Mouse (Mus musculus): ENCODE results near the gene Cbx7.
"Not testable (repeated sequence)": the region's sequence is repeated elsewhere in the genome, so short reads cannot be mapped to it uniquely, and the experiment has no call there.

The Cbx7 gene

DNA sequence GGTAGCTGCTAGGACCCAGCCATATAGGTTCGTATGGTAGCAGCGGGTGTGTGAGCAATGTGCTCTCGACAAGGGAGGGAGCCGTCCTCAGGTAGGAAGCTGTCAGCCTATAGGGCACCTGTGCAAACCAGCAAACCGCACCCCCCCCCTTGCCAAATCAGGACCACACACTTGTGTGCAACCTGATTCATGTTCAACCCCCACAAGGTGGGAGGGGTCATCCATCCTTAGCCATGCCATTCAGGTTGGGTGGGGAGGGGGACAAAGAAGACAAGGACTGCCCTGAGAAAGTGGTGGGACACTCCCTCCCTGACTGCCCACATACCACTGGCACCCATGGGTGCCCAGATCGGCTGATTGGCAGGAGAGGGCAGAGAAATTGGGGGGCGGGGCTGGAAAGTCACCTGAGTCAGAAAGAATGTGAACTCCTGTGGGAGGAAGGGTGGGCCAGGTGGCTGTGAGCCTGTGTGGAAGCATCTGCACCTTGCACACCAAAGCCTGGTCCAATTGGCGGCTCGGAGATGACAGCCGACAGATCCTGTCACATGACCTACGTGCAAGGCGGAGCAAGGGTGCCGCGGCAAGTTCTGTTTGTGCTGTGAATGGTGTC, 53.7 kb downstream of the Cbx7 start:
- no peak for DNase-seq

DNA sequence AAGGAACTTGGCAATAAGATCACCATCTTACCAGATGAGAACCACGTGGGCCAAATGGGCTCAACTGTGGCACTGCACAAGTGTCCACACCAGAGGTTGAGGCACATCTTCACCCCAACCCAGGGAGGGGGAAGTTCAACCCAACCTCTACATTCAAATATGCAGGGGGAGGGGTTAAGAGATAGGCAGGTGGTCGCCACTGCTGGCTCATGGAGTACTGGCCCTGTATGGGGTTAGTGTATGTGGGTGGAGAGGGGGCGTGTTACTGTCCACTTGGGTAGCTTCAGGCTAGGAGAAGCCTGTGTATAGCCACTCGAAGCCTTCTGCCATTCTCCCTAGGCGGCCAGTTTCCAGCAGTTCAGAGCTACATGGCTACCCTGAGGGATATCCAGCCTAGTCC, 54.8 kb downstream of the Cbx7 start:
- DNase-seq = no peak

DNA sequence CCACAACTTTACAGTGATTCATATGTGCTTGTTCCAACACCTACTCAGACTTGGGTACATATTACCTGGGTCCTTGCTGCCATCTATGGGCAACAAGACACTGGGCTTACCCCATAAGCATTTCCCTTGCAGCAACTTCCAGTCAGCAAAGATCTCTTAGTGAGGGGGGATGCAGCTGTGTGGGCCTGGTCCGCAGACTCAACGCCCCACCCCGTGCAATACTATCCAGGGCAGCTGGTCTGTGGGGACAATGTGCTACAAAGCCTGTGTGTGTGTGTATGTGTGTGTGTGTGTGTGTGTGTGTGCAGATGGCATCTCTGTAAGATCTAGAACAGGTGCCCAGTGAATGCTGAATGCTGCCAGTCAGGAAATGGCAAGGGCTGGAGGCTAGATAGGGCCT, 56.6 kb downstream of the Cbx7 start:
- DNase-seq = no peak

DNA sequence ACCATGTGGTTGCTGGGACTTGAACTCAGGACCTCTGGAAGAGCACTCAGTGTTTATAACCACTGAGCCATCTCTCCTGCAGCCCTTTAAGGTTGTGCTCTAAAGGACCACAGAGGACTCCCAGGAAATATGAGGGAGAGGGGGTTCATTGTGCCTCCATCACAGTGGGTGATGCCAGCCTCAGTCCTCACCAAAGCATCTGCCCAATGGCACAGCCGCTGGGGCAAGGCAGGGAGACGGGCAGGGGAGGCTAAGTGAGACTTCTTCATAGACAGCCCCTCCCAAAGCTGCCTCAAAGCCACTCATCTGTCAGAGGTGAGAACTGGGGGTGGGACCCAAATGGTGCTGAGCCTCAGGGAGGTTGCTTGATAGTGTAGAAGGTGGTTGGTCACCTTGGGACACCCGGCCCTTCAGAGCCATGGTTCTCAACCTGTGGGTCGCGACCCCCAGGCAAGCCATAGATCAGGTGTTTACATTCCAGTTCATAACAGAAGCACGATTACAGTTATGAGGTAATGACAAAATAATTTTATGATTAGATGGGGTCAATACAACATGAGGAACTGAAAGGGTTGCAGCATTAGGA, 57.1 kb downstream of the Cbx7 start:
- no peak for DNase-seq

DNA sequence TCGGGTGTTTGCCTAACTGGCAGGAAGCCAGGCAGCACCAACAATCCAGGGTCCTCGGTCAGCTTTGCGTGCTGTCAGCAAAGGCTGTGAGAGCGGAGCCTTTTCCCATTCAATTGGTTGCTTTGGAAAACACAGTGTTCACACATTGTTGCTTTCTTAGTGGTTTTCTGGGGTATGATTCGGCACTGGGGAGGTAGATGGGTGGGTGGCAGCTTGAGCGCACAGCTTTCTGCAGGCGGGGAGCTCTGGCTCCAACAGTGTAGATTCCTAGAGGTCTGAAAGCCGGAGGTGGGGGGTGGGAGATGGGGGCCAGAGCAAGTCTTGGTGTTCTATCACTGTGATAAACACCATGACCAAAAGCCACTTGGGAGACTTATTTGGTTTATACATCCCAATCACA, 59.6 kb downstream of the Cbx7 start:
- DNase-seq = no peak

DNA sequence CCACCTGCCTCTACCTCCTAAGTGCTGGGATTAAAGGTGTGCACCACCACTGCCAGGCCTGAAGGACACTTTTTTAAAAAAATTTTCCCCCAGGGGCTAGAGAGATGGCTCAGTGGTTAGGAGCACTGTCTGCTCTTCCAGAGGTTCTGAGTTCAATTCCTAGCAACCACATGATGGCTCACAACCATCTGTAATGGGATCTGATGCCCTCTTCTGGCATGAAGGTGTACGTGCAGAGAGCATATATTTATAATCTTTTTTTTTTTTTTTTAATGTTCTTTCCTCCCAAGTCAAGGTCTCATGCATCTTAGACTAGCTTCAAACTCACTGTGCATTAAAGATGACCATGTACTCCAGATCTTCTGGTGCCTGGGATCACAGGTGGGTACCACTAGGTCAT, 60.1 kb downstream of the Cbx7 start:
- not testable (repeated sequence) for DNase-seq

DNA sequence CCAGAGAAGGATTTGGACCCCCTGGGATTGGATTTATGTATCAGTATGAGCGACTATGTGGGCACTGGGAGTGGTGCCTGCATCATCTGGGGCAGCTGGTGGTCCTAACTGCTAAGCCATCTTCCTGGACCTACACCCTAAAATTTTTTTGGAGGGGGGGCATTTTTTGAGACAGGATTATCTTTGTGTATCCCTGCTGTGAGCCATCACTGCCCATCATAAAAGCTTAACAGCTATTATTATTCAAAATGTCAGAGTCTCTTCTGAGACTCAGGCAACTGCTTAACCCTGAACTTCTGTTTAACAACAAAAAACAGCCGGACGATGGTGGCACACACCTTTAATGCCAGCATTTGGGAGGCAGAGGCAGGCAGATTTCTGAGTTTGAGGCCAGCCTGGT, 61.9 kb downstream of the Cbx7 start:
- not testable (repeated sequence) for DNase-seq

DNA sequence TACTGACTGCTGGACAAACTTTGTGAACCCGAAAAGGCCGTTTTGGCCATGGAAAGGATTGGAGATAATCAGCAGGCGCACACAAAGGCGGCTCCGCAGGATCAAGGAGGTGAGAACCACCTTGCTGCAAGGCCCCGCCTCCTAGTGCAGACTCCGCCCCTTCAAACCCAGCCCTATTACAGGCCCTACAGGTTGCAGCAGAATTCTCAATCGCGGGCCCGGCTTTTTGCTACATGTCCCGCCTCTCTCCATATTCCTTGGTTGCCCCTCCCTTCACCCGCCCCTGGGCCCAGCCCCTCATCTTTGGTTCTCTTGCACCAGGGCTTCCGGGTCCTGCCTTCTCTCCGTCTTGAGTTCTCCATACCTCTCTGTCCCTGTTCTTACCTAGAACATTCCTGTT, 64.1 kb downstream of the Cbx7 start:
- DNase-seq = no peak

DNA sequence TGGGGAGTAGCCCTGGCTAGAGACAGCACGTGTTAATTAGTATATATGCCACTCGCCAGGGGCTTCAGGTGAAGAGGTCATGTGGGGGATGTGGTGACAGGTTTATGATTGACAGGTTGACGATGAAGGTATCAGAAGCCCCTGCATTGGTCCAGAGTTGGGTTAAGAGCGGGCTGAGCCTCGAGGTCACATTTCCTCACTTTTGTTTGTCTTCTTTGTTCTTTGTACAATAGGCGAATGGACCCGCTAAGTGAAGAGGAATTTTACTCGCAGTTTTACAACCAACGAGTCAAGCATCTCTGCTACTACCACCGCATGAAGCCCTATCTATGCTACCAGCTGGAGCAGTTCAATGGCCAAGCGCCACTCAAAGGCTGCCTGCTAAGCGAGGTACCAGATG, 65.7 kb downstream of the Cbx7 start:
- no peak for DNase-seq

DNA sequence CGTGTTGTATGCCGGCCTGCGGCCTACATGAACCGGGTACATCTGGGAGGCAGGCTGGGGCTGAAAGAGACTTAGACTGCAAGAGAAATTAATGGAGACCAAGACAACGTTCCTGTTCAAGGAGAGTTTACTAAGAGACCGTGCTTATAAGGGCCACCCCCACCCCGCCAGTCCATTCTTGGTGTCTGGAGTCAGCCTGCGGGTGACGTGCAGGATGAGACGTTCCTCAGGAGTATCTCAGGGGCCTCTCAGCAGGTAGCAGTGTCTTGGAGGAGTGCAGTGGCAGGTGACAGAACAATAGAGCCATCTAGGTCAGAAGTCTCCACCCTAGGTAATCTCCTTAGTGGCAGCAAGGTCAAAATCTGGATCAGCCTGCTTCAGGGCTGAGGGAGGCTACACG, 66.2 kb downstream of the Cbx7 start:
- not testable (repeated sequence) for DNase-seq

DNA sequence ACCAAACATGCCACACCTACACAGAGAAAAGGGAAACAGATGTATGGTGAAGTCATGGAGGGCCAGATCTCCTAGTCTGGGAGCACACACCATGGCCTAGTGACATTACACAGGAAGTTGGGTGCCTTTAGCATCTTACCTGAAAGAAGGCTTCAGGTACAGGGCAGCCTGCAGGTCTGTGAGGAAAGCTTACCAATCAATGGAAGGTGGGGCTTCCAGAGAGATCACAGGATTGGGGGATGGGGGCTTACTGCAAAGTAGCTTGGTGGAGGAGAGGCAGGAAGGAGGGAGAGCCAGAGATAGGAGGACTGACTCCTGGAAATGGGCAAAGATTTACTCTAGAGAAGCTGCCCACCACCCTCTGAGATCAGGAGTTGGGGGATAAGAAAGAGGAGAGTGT, 67.0 kb downstream of the Cbx7 start:
- DNase-seq = no peak

DNA sequence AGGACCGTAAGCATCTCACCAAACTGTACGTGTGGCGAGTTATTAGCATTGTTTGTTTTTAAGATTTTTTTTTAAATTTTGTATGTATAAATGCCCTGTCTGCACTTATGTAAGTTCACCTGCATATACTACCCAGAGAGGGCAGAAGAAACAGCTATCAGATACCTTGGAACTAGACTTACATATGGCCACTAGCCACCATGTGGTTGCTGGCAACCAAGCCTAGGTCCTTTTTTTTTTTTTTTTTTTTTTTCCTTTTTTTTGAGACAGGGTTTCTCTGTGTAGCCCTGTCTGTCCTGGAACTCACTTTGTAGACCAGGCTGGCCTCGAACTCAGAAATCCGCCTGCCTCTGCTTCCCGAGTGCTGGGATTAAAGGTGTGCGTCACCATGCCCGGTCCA, 67.8 kb downstream of the Cbx7 start:
- DNase-seq = not testable (repeated sequence)

DNA sequence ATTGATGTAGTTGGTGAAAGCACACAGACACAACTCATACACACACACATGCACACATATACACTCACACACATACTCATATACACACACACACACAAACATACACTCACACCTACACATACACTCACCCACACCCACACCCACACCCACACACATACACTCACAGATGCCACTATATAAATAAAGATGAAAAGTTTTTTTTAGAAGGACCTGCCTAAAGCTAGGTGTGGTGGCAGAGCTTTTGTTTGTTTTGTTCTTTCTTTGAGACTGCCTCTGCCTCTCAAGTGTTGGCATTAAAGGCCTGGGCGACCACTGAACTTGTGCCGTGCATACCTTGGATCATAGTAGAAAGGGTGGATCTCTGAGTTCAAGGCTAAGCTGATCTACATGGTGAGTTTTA, 69.5 kb downstream of the Cbx7 start:
- DNase-seq = no peak

DNA sequence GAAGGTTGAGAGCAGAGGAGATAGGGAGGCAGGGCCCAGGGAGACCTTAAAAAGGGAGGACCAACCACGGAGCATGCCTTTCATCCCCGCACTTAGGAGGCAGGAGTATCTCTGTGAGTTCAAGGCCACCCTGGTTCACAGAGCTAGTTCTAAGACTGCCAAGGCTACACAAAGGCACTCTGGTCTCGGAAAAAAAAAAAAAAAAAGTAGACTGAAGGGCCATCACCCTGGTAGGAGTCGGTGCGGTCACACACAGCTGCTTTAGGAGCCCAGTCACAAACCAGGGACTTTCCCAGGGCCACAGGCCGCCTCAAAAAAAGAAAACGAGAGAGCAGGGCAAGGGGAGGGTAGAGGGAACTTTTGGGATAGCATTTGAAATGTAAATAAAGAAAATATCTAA, 70.2 kb downstream of the Cbx7 start:
- no peak for DNase-seq

DNA sequence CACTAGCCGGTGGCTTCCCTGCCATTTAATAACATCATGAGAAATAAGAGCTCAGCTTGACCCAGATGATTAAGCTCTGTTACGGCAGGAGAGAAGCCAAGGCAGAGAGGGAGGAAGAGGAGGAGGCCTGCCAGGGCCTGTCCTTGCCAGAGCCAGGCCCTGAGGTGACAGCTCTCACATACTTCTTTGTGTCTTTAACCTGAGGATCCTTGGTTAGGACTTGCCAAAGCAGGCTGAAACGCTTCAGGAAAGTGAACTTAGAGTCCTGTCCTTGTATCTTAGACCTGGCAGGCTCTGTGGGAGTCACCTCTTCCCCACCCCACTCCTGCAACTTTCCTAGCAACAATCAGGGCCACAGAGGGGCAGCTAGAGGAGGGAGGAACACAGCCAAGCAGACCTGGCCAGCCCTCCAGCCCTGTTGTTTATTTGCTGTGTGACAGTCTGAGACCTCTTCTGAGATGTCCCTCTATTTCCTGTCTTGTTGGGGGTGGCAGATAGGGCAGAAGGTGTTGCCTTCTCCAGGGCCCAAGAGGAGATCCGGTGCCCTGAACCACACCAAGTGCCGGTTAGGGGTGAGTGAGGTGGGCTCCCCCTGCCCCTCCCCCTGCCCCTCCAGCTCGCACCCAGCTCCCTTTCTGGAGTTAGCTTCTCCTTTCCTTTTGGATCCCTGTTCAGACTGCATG, 71.0 kb downstream of the Cbx7 start:
- no peak for DNase-seq

DNA sequence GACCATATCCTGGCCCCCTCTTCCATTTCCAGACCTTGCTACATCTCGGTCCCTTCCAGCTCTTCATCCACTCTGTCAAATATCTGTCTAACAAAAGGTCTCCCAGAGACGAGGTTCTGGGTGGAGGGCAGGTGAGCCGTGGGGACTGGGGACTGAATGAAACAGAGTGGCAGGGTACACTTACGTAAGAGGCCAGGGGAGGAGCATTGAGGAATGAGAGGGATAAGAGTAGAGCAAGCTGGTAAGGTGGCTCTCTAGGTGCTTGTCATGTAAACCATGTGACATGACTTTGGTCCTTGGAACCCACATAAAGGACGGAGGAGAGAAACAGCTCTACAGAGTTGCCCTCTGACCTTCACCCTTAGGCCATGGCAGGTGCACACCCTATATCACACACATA, 71.9 kb downstream of the Cbx7 start:
- DNase-seq = no peak

DNA sequence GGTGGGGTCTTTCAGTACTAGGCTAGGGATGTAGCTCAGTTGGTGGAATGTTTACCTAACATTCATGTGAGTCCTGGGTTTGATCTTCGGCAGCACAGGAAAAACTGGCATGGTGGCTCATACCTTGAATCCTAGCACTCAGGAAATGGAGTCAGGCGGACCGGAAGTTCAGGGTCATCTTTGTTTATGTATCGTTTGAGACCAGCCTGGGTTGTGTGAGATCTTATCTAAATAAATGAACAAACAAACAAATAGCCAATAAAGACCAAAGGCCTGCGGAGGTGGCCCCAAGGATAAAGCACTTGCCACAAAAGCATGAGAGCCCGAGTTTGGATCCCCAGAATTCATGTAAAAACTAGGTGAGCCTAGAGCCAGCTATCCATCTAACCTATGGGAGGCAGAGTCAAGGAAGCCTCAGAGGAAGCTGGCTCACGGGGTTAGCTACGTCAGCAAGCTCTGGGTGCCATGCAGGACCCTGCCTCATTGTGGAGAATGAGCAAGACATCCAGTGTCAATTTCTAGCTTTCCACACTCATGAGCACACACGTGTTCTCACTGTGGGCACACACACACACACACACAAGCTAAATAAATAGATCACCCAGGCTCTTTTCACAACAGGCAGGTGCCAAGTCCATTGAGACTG, 74.7 kb downstream of the Cbx7 start:
- DNase-seq = no peak

DNA sequence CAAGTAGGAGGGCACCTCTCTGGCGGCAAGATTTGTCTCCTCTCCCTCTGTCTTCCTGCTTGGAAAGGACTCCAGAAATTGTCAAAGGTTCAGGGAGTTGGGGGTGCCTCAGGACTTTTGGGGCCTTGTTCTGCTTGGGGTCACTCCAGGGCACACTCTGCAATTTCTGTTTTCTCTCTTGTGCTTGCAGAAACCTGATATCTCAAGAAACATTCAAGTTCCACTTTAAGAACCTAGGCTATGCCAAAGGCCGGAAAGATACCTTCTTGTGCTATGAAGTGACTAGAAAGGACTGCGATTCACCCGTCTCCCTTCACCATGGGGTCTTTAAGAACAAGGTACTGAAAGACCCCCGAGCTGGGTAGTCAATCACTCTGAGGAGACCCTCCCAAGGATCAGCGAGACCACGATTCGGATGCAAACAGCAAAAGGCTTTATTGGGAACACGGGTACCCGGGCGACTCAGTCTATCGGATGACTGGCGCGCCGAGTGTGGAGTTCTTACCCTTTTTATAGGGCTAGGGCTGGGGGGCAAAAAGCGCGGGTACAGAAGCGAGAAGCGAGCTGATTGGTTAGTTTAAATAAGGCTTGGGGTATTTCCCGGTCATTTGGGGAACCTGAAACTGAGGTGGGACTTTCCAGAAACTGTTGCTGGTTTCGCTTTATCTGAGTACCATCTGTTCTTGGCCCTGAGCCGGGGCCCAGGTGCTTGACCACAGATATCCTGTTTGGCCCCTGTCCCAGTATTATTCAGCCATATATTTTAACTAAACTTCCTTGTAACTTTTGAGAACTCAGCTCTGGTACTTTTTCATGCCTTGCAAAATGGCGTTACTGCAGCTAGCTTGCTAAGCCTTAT, 75.5 kb downstream of the Cbx7 start:
- DNase-seq = peak; percentile 37

DNA sequence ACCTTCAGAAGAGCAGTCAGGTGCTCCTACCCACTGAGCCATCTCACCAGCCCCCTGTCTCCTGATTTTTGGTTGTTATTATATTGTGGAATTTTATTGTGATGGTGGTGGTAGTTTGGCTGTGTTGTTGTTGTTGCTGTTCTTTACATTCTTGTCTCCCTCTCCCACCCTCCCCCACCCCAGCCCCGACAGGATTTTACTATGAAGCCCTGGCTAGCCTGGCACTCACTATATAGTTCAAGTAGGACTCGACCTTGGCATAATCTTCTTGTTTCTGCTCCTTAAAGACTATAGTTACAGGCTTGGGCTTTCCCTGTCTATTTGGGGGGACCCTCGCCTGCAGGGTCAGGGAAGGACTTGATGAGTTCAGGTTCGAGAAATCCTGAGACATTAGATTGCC, 76.6 kb downstream of the Cbx7 start:
- DNase-seq = no peak

DNA sequence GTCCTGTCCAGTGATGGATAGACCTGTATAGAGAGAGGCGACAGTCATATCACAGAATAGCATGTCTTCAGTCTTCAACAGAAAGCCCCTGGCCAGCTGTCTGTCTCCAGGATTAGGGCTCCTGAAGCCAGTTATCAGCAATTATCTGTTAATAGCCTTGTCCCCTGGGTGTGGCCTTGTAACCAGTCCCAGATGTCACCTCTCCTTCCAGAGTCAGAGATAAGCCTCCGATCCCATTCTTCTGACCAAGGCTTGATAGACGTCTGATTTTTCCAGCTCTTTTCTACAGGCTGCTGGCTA, 77.1 kb downstream of the Cbx7 start:
- no peak for DNase-seq

DNA sequence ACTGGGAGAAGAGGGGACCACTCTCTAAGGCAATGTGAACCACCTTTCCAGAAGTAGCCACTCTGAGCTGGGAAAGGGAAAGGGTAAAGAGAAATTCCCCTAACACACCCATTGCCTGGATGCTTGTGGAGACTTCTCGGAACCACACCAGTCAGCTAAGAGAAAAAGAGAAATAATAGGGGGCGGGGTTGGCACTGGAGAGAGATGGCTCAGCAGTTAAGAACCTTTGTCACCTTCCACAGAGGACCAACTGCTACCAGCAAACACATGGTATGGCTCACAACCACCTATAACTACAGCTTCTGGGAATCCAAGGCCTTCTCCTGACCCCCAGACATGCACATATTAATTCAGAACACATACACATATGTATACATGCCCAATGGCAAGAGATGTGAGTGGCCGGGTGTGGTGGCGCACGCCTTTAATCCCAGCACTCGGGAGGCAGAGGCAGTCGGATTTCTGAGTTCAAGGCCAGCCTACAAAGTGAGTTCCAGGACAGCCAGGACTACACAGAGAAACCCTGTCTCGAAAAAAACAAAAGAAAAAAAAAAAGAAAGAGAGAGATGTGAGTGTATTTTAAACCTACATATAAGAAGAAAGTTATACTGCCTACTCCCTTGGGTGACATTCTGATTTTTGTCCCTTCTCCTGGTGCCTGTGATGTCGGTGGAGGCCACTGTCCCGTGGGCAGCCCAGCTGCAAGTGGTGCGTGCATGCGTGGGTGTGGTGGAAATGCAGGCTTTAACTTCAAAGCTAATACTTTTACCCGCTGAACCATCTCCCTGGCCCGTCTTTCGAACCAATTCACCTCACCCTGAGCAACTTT, 77.7 kb downstream of the Cbx7 start:
- no peak for DNase-seq

DNA sequence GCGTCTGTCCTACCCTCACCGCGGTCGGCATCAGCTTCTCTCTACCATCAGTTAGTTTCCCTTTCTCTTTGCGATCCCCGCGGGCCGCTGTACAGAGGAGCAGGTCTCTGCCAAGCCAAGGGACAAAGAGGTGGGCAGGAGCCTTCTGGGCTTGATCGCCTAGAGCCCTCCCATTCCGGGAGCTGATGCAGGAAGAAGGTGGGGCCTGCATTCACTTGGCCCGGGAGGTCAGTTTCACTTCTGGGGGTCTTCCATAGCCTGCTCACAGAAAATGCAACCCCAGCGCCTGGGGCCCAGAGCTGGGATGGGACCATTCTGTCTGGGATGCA, 78.7 kb downstream of the Cbx7 start:
- peak; percentile 68 for DNase-seq
